Mouse (Mus musculus) CH12.LX (cell line): Measurements from ENCODE around the gene Prickle3.

ENCODE experiments used
- MAFK ChIP-seq: IDR thresholded peaks from 2 replicates; pipeline ENCODE4 v1.6.1; 2011; ENCODE audit warnings: low read length, improper control_type of control experiment; ENCODE audit not compliant: insufficient replicate concordance
- MAZ ChIP-seq: IDR thresholded peaks from 2 replicates; pipeline ENCODE4 v1.6.1; 2012; ENCODE audit warnings: low read depth, mild to moderate bottlenecking, inconsistent platforms, low read length, improper control_type of control experiment, moderate library complexity
- POLR2A ChIP-seq: IDR thresholded peaks from 2 replicates; pipeline ENCODE4 v1.6.1; 2011; ENCODE audit warnings: low read depth, mild to moderate bottlenecking, improper control_type of control experiment, low read length

DNA sequence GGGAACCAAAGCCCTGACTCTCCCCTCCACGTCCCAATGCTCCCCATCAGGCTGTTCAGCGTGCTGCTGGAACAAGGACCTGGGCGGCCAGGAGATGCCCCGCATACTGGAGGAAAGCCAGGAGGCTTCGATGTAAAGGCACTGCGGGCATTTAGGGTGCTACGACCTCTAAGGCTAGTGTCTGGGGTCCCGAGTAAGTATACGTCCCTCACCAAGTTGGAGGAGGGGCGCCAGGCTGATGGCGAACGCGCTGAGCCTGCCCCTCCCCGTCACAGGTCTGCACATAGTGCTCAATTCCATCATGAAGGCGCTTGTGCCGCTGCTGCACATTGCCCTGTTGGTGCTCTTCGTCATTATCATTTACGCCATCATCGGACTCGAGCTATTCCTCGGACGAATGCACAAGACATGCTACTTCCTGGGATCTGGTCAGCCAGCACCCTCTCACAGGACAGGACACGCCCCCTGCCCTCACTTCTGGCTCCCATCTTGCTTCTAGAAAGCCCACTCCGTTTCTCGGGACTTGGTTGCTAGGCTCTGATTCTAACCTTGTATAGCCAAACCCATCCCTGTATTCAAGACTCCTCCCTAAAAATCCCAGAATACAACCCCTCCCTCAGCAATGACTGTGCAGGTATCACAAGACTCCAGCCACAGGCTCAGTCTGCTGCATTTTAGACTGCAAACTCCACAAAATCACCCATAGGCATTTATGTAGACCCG is 46.4 kb upstream of the Prickle3 start:
- no peak for TF ChIP-seq POLR2A
- no peak for TF ChIP-seq MAFK
- TF ChIP-seq MAZ = no peak
